Mouse (Mus musculus): ENCODE measurements at regions not wholly inside any gene's neighbourhood (a gene's known extent, or its start where the extent isn't known, plus 50 kb on each side); places are given as distances from the start of the nearest gene placed in this dataset.

DNA sequence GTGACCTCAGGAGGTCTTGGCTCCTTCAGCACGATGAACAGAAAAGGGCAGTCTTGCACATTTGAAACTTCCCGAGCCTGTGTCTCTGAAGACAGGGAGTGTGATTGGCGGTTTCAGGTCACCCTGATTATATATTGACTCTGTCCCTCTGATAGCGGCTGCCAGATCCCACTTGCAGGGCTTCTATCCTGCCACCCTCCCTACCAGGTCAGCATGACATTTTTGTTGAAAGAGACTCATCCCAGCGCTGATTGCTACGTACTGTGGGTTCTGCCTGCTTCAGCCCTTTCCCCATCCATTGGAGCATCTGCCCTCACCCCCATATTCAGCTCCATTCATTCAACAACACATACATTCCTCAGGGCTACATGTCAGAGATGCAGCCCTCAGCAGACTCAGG lies 466.7 kb downstream of the Etnk1 start:
- no peak for DNase-seq

GRCm38 (mm10) chr6:143634334-143634733 lies 467.3 kb downstream of the Etnk1 start:
- no peak for DNase-seq

DNA sequence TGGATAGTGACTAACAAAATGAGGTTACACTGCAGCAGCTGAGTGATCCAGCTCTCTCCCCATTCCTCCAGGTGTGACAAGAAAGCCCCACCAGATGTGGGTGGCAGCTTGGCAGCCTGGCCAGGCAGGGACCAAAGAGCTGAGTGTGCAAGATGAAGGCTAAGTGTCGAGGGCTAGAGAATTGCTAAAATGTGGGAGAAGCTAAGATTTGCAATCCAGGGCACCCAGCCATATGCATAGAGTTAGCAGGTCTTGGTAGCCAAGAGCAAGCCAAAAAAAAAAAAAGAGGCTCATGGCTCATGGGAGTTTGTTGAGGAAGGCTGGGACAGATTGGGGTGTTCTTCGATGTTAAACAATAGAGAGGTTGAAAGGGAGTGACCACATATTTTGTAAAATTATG lies 468.0 kb downstream of the Etnk1 start:
- peak; percentile 31 for DNase-seq

DNA sequence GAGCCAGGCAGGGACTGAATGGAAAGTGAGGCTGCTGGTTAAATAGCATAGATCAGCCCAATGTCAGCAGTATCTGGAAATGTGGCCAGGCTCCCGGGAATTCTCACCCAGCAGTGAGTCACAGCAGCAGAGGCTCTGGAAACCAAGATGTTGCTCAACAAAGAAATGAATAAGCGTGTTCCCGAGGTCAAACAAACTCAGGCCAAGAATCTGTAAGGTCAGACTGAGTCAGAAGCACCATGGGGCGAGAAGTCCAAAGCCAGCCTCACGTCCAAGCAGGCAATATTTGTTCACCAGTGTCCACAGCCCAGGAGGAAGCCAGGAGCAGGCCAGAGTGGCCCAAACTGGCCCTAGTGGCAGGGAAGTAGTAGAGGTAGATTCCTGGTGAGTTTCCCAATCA lies 473.6 kb downstream of the Etnk1 start:
- peak; percentile 71 for DNase-seq

GRCm38 (mm10) chr6:143642052-143642451 lies 475.0 kb downstream of the Etnk1 start:
- no peak for DNase-seq

GRCm38 (mm10) chr6:143645989-143646388 lies 479.0 kb downstream of the Etnk1 start:
- DNase-seq = no peak

DNA sequence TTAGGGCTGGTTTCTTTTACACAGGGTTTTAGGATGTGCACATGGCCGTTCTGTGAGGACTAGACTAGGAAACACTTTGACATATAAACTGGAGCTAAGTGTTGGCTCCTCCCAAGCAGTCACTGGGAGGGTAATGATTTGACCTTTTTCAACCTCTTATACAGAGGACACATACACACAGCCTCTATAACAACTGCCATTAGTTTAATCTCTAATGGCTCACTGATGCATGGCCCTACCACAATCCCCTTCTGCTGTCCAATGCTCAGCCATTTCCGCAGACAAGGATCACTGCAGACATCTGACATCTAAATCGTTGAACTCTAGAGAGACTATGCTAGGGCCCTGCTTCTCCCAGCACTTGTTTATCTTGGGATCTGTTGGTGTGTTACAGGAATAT lies 481.5 kb downstream of the Etnk1 start:
- DNase-seq = no peak

DNA sequence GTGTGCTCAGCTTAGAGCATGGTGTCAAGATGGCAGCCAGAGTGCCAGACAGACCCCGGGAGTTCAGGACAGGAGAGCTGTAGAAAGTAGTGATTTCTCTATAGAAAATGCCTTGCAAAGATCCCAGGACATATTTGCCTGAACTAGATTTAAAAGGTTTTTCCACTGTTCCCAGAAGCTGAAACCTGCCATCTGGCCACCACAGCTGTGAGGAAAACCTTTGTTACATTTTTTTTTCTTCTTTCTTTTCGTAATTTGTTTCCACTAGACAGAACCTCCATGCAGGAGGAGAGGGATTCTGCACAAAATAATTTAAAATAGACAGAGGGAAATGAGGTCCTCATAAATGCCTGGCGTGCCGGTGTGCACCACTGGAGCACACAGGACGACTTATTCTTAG lies 489.6 kb downstream of the Etnk1 start:
- DNase-seq = no peak

DNA sequence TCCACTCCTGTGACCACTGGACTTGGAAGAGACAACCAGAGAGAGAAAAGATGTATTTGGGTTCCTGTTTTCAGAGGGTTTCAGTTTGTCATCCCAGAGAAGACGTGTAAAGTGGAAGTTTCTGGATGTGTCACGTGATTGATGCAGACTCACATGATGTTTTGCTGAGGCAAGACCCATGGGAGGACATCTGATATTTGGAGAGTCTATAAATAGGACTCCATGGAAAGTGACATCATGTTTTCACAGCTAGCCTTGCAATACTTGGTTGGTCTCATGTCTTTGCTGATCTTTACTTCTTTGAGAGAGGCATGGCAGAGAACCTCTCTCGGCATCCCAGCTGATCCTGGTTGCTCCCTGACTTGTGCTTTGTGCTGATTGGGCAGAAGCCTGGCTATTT lies 493.8 kb downstream of the Etnk1 start:
- no peak for DNase-seq

GRCm38 (mm10) chr6:143663306-143663705 lies 496.3 kb downstream of the Etnk1 start:
- DNase-seq = no peak

- no peak for DNase-seq
Observed at GRCm38 (mm10) chr6:143665374-143665773, 498.4 kb downstream of the Etnk1 start.

- no peak for DNase-seq
Observed at GRCm38 (mm10) chr6:143668551-143668950, 501.5 kb downstream of the Etnk1 start.

- DNase-seq = no peak
Observed at GRCm38 (mm10) chr6:143669446-143670130, 502.6 kb downstream of the Etnk1 start.

DNA sequence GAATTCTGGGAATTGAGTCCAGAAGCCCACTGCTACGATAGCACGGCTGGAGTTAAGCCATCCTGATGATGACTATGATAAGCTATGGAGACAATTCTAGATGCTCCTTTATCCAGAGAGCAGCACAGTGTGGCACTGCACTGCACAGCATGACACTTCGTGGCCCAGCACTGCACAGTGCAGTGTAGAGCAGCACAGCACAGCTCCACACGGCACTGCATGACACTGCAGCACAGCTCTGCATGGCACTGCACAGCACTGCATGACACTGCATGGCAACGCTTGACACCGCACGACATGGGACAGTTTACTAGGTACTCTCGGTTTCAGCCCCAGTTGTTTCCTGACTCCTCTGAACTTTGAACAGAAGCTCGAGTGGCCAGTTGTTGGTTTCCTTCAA lies 523.1 kb downstream of the Etnk1 start:
- DNase-seq = no peak

GRCm38 (mm10) chr6:143690866-143691265 lies 523.8 kb downstream of the Etnk1 start:
- peak; percentile 58 for DNase-seq

DNA sequence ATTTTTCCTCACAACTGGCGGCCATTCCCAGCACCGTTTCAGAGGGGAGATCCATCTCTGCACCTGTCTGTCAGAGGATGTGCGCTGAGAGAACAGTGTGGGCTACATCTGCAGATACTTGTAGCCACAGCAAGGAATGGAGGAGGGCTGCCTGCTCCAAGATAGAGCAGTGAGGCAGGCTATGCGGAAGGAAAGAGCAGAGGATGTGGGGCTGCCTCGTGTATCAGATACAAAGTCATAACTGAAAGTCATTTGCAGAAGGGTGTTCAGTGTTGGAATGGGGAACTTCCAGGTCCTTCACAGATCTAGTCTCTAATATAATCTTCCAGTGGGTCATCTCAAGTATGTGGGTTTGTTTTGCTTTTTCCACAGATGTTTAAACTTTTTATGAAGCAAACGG lies 531.0 kb downstream of the Etnk1 start:
- DNase-seq = no peak

GRCm38 (mm10) chr6:143703984-143704383 lies 537.0 kb downstream of the Etnk1 start:
- DNase-seq = no peak

DNA sequence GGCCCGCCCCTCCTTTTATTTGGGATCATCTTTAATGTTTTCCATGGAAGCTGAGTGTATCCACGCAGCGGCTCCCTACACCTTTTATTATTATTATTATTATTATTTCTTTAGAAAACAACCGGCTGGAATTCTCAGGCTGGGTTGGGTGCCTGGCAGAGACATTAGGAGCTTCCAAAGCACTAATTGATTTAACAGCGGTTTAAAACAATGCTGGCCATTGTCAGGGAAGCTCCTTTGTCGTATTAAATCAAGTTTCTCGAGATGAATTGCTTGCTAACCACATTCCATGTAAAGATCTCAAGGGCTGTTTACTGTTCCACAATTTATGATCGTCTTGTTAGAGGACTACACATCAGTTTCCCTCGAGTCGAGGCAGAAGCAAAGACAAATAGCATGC lies 539.4 kb downstream of the Etnk1 start:
- DNase-seq = no peak

- DNase-seq = no peak
Observed at GRCm38 (mm10) chr6:143714461-143714860, 547.4 kb downstream of the Etnk1 start.

DNA sequence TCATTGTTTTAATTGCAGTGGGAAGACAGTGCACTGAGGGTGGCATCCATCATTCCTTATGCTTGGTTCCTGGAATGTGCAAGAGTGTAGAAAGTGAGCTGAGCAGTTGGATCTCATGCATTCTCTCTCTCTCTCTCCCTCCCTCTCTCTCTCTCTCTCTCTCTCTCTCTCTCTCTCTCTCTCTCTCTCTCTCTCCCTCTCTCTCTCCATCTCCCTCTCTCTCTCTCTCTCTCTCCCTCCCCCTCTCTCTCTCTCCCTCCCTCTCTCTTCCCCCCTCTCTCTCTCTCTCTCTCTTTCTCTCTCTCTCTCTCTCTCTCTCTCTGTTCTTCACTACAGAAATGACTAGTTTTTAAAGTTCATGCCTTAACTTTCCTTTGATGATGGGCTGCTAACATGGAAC lies 583.1 kb downstream of the Etnk1 start:
- no peak for DNase-seq

DNA sequence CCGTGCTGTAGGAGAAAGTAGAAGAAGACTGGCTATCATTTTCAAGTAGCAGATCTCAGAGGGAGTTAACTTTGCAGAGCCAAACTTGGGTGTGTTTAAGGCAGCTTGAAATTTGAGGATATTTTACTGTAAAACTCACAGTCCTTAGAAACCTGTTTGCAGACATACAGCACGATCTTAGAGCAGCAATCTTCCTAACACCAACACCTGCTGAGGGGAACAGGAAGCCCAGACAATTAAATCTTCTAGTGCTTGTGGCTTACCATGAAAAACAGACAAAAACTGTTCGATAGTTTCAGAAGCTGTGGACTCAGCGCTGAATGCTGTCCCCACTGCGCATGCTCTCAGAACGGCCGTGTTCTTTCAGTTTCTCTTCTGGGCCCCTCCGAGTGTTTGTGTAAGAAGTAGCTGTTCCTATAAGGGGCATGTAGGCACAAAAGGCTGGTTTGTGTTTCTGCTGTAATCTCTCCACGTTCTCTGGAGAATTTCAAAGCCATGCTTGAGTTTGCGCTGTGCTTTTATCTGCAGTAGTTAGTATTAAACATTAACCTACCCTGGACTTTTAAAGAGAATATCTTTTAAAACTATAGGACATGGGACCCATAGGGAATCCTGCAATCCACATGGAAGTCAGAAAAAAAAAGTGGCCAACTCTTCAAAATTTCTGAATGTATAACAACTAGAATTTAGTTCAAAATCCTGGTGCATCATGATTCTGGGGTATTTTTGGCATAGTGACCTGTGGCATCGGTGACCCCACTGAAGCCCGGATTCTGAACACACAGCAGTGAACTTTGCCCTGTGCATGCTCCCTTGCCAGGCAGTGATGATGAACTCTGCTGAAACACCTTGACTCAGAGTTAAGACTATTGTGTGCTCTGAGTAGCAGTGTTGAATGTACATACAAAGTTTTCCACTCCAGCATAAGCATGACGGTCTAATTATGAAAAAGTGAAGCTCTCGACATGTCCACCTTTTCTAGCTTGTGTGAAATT lies 584.4 kb downstream of the Etnk1 start:
- peak; percentile 18 for DNase-seq

DNA sequence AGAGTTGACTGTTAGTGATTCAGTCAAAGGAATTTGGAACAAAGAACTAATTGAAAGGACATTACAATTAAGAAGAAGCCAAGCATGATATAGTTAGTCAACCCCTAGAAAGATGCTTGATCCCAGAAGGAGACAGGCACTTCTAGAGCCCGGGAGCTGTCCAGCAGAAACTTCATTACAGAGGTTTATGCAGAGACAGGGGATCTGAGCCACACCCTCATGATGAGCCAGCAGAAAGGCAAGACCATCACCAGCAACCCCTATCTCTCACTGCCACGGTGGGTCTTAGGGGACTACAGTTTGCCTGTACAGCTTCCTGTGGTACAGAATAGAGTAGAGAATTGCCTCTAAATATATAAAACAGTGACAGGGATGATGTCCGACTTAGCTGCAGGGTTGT lies 590.4 kb downstream of the Etnk1 start:
- no peak for DNase-seq

- no peak for DNase-seq
Observed at GRCm38 (mm10) chr6:143768115-143768514, 601.1 kb downstream of the Etnk1 start.

Measured in adrenal gland, postnatal 10 days (tissue).